Mouse (Mus musculus) forebrain, embryonic 12.5 days (tissue): Measurements from ENCODE around the gene Ttn. TPM values are rescaled to one million over a fixed set of nuclear protein-coding genes. Genes with fewer than 3 reads are reported as not detected.

Source experiments
- ATAC-seq: fragments of 200-750 bp; cut with Nextera tagmentation; 2 replicates; pipeline ENCODE4 v1.8.0; 2017; ENCODE audit warnings: moderate TSS enrichment; ENCODE audit not compliant: low FRiP score
- H3K27ac ChIP-seq: fragments of 300-500 bp; sonication (generic); 2 replicates; pipeline ENCODE4 v1.5.1; 2016; ENCODE audit warnings: mild to moderate bottlenecking
- H3K27me3 ChIP-seq: fragments of 300-500 bp; sonication (generic); 2 replicates; pipeline ENCODE4 v1.6.1; 2016; ENCODE audit warnings: mild to moderate bottlenecking
- H3K36me3 ChIP-seq: fragments of 300-500 bp; sonication (generic); replicated peaks from 2 replicates; pipeline ENCODE4 v1.6.1; 2016; ENCODE audit warnings: mild to moderate bottlenecking
- H3K4me1 ChIP-seq: fragments of 300-500 bp; sonication (generic); 2 replicates; pipeline ENCODE4 v1.6.1; 2016
- H3K4me2 ChIP-seq: fragments of 300-500 bp; sonication (generic); 2 replicates; pipeline ENCODE4 v1.6.1; 2016; ENCODE audit warnings: mild to moderate bottlenecking, moderate library complexity
- H3K4me3 ChIP-seq: fragments of 300-500 bp; sonication (generic); replicated peaks from 2 replicates; pipeline ENCODE4 v1.5.1; 2016; ENCODE audit warnings: mild to moderate bottlenecking
- H3K9ac ChIP-seq: fragments of 300-500 bp; sonication (generic); 2 replicates; pipeline ENCODE4 v1.6.1; 2016; ENCODE audit warnings: mild to moderate bottlenecking
- H3K9me3 ChIP-seq: fragments of 300-500 bp; sonication (generic); 2 replicates; pipeline ENCODE4 v1.6.1; 2016
- WGBS: fragments of 180-500 bp; shearing (Covaris S2); methylation state at CpG from one replicate; pipeline ENCODE4 v1.1.7; 2016; 5-methylcytosine and 5-hydroxymethylcytosine counted together
- polyA plus RNA-seq: library from polyadenylated mRNA; unstranded; fragments of >200 nt; fragmentation: Nextera tagmentation; extraction: Ambion mirVana; gene quantifications from 2 replicates; pipeline ENCODE4 v1.2.1, GENCODE M21; 2016

Ttn gene
- polyA plus RNA-seq, 1 experiment from 2014 or later = 1.2 TPM

GRCm38 (mm10) chr2:76667200-76667599, 315.1 kb downstream of the Ttn start:
- 87% methylated on average over 5 of the region's 5 CpGs for WGBS
- Histone ChIP-seq H3K27me3 (no peaks in the 10 kb centered on the region), H3K27ac (no peak overlapping the region), H3K4me3 (no peak overlapping the region), H3K36me3 (peaks cover 14% of the 10 kb centered on the region), H3K9ac (no peak overlapping the region), H3K9me3 (no peaks in the 10 kb centered on the region), H3K4me2 (no peak overlapping the region), H3K4me1 (peaks cover 6% of the 10 kb centered on the region; the same call in 1 of the 2 replicates)
- no peak for ATAC-seq

GRCm38 (mm10) chr2:76665531-76665930, 316.8 kb downstream of the Ttn start:
- WGBS = 93% methylated on average over 7 of the region's 7 CpGs
- no peak for ATAC-seq

GRCm38 (mm10) chr2:76659419-76659818, 322.9 kb downstream of the Ttn start:
- no peak overlapping the region for H3K4me3 ChIP-seq
- H3K27me3 ChIP-seq = no peaks in the 10 kb centered on the region
- no peak overlapping the region for H3K27ac ChIP-seq
- H3K9ac ChIP-seq = no peak overlapping the region
- no peak for ATAC-seq
- no peaks in the 10 kb centered on the region for H3K4me1 ChIP-seq
- H3K4me2 ChIP-seq = no peak overlapping the region
- H3K36me3 ChIP-seq = peaks cover 7% of the 10 kb centered on the region
- H3K9me3 ChIP-seq = no peaks in the 10 kb centered on the region
- WGBS = 62% methylated on average over 4 of the region's 8 CpGs

More at GRCm38 (mm10) chr2:76665531-76665930, 316.8 kb downstream of the Ttn start:
- Histone ChIP-seq H3K27me3 (no peaks in the 10 kb centered on the region), H3K9ac (no peak overlapping the region), H3K36me3 (peaks cover 14% of the 10 kb centered on the region), H3K4me3 (no peak overlapping the region), H3K4me2 (no peak overlapping the region), H3K4me1 (no peaks in the 10 kb centered on the region), H3K9me3 (no peaks in the 10 kb centered on the region), H3K27ac (no peak overlapping the region)

GRCm38 (mm10) chr2:76658551-76658950, 323.8 kb downstream of the Ttn start:
- 85% methylated on average over 13 of the region's 13 CpGs for WGBS
- no peaks in the 10 kb centered on the region for H3K4me1 ChIP-seq
- no peaks in the 10 kb centered on the region for H3K27me3 ChIP-seq
- no peak for ATAC-seq
- H3K27ac ChIP-seq = no peak overlapping the region
- no peak overlapping the region for H3K4me2 ChIP-seq
- H3K9me3 ChIP-seq = no peaks in the 10 kb centered on the region
- H3K4me3 ChIP-seq = no peak overlapping the region
- no peak overlapping the region for H3K9ac ChIP-seq
- no peaks in the 10 kb centered on the region; the same call in 1 of the 2 replicates for H3K36me3 ChIP-seq

- Histone ChIP-seq H3K27me3 (no peaks in the 10 kb centered on the region), H3K36me3 (no peaks in the 10 kb centered on the region), H3K4me1 (no peaks in the 10 kb centered on the region), H3K9ac (no peak overlapping the region), H3K4me3 (no peak overlapping the region), H3K27ac (no peak overlapping the region), H3K9me3 (no peaks in the 10 kb centered on the region), H3K4me2 (no peak overlapping the region)
- WGBS = 19% methylated on average over 1 of the region's 1 CpGs
- no peak for ATAC-seq
These were observed 326.4 kb downstream of the Ttn start for GRCm38 (mm10) chr2:76655982-76656381.

- Histone ChIP-seq H3K4me3 (no peak overlapping the region), H3K27ac (no peak overlapping the region), H3K9ac (no peak overlapping the region), H3K27me3 (no peaks in the 10 kb centered on the region), H3K4me1 (no peaks in the 10 kb centered on the region), H3K36me3 (no peaks in the 10 kb centered on the region), H3K9me3 (no peaks in the 10 kb centered on the region), H3K4me2 (no peak overlapping the region)
- ATAC-seq = no peak
- 78% methylated on average over 3 of the region's 3 CpGs for WGBS
These were observed 326.9 kb downstream of the Ttn start for GRCm38 (mm10) chr2:76655444-76655843.

- H3K4me2 ChIP-seq = no peak overlapping the region
- H3K9ac ChIP-seq = no peak overlapping the region
- no peaks in the 10 kb centered on the region for H3K27me3 ChIP-seq
- no peak overlapping the region for H3K27ac ChIP-seq
- H3K4me1 ChIP-seq = no peaks in the 10 kb centered on the region
- no peaks in the 10 kb centered on the region for H3K36me3 ChIP-seq
- no peaks in the 10 kb centered on the region for H3K9me3 ChIP-seq
- no peak overlapping the region for H3K4me3 ChIP-seq
- 75% methylated on average over 5 of the region's 5 CpGs for WGBS
- no peak for ATAC-seq
These were observed 327.7 kb downstream of the Ttn start for GRCm38 (mm10) chr2:76654646-76655045.

Other genes with a start within 250 kb of the Ttn start
- 2.6 and 3.6 TPM in 2 replicates for gene Ccdc141, start 188.1 kb upstream of the Ttn start, polyA plus RNA-seq